Mouse (Mus musculus) embryonic facial prominence, embryonic 10.5 days (tissue): ENCODE measurements around the gene Spc24. TPM values are rescaled to one million over a fixed set of nuclear protein-coding genes. Genes with fewer than 3 reads are reported as not detected.

Experiments
- DNase-seq: peaks from one replicate; pipeline ENCODE4 v3.0.0-alpha.2; 2017; ENCODE audit warnings: low spot score
- H3K27ac ChIP-seq: fragments of 300-500 bp; sonication (generic); replicated peaks from 2 replicates; pipeline ENCODE4 v1.5.1; 2016; ENCODE audit warnings: mild to moderate bottlenecking
- H3K27me3 ChIP-seq: fragments of 300-500 bp; sonication (generic); replicated peaks from 2 replicates; pipeline ENCODE4 v1.6.1; 2016; ENCODE audit warnings: low read depth, mild to moderate bottlenecking; ENCODE audit not compliant: poor library complexity, severe bottlenecking
- H3K36me3 ChIP-seq: fragments of 300-500 bp; sonication (generic); replicated peaks from 2 replicates; pipeline ENCODE4 v1.6.1; 2016; ENCODE audit warnings: mild to moderate bottlenecking, moderate library complexity
- H3K4me1 ChIP-seq: fragments of 300-500 bp; sonication (generic); 2 replicates; pipeline ENCODE4 v1.6.1; 2016
- H3K4me3 ChIP-seq: fragments of 300-500 bp; sonication (generic); 2 replicates; pipeline ENCODE4 v1.5.1; 2016; ENCODE audit warnings: mild to moderate bottlenecking, moderate library complexity
- H3K9me3 ChIP-seq: fragments of 300-500 bp; sonication (generic); 2 replicates; pipeline ENCODE4 v1.6.1; 2016; ENCODE audit warnings: mild to moderate bottlenecking
- WGBS: fragments of 180-500 bp; shearing (Covaris S2); methylation state at CpG from one replicate; pipeline ENCODE4 v1.1.7; 2016; 5-methylcytosine and 5-hydroxymethylcytosine counted together
- polyA plus RNA-seq: library from polyadenylated mRNA; unstranded; fragments of >200 nt; fragmentation: Nextera tagmentation; extraction: Ambion mirVana; gene quantifications from 2 replicates; pipeline ENCODE4 v1.2.1, GENCODE M21; 2016

The Spc24 gene
- polyA plus RNA-seq, 1 experiment from 2014 or later: 187 TPM

DNA sequence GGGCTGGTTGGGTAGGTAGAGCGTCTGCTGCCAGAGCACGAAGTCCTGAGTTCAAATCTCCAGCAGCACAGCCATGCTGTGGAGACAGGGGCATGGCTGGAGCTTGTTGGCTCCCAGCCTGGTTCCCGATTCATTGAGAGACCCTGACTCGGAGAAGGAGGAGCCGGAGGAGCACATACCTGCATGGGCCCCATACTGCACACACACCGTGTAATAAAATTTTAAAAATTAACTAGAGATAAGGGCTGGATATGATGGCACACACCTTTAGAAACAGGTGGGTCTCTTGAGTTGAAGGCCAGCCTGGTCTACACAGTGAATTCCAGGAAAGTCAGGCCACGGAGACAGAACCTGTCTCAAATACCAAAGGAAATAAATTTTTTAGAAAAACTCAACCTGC lies 26.1 kb downstream of the Spc24 start:
- no peak for DNase-seq
- no peaks in the 10 kb centered on the region for H3K27me3 ChIP-seq
- WGBS: 97% methylated on average over 7 of the region's 7 CpGs
- no peak overlapping the region for H3K27ac ChIP-seq
- peaks cover 100% of the 10 kb centered on the region for H3K36me3 ChIP-seq
- H3K4me3 ChIP-seq: no peak overlapping the region
- no peaks in the 10 kb centered on the region for H3K9me3 ChIP-seq
- H3K4me1 ChIP-seq: no peaks in the 10 kb centered on the region

- H3K27me3 ChIP-seq: no peaks in the 10 kb centered on the region
- no peaks in the 10 kb centered on the region for H3K4me1 ChIP-seq
- no peaks in the 10 kb centered on the region for H3K9me3 ChIP-seq
- 94% methylated on average over 17 of the region's 17 CpGs for WGBS
- peaks cover 100% of the 10 kb centered on the region for H3K36me3 ChIP-seq
- no peak overlapping the region for H3K27ac ChIP-seq
- DNase-seq: no peak
- H3K4me3 ChIP-seq: no peak overlapping the region
Measured at GRCm38 (mm10) chr9:21733446-21733845, 26.7 kb downstream of the Spc24 start.

GRCm38 (mm10) chr9:21732288-21732687 lies 27.8 kb downstream of the Spc24 start:
- Histone ChIP-seq H3K4me3 (no peak overlapping the region), H3K27ac (no peak overlapping the region), H3K36me3 (peaks cover 100% of the 10 kb centered on the region), H3K4me1 (no peaks in the 10 kb centered on the region), H3K27me3 (no peaks in the 10 kb centered on the region), H3K9me3 (no peaks in the 10 kb centered on the region; the same call in 1 of the 2 replicates)
- WGBS: 95% methylated on average over 9 of the region's 9 CpGs
- DNase-seq: no peak

DNA sequence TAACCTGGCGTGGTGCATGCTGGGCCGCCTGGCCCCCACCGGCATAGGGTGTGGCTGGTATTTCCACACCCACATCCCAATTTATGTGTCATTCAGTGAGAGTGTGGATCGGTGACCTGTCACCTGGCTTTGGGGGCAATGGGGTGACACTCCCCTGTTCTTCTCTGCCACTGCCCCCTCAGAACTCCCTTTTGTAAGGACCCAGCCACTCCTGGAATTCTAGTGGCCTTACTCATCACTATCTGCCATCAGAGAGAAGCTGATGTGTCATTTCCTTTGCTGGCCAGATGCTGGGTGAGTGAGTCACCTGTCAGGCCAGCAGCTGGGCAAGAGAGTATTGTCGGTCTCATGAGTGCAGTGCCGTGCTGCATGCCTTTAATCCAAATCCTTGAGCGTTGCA lies 30.8 kb downstream of the Spc24 start:
- no peaks in the 10 kb centered on the region; the same call in 1 of the 2 replicates for H3K9me3 ChIP-seq
- H3K4me1 ChIP-seq: peaks cover 25% of the 10 kb centered on the region
- WGBS: 93% methylated on average over 7 of the region's 7 CpGs
- DNase-seq: no peak
- no peak overlapping the region for H3K27ac ChIP-seq
- peaks cover 97% of the 10 kb centered on the region for H3K36me3 ChIP-seq
- no peaks in the 10 kb centered on the region for H3K27me3 ChIP-seq
- H3K4me3 ChIP-seq: no peak overlapping the region

DNA sequence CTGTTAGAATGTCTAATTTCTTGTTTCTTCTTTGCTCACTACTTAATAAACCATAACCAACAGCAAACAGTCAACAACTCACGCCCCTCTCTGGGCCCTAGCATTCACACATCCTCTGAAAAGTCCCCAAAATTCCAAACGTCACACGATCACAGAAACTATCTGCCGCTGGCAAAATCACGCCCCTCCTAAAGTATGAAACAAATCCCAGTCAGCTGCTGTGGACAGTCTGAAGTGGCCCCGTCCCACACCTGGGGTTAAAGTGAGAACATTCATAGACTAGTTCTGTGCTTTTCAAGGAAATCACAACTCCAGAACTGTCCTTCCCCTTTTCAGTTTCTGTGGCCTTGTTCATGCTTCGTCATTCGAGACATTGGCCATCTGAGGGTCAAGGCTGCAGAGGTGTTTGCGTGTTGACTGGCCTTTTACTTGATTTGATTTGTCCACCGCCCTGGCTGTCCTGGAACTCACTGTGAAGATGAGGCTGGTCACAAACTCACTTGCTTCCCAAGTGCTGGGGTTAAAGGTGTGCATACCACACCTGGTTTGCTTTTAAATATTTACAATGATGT lies 31.8 kb downstream of the Spc24 start:
- 91% methylated on average over 10 of the region's 10 CpGs for WGBS
- Histone ChIP-seq H3K4me1 (peaks cover 26% of the 10 kb centered on the region), H3K36me3 (peaks cover 88% of the 10 kb centered on the region), H3K27me3 (no peaks in the 10 kb centered on the region), H3K9me3 (no peaks in the 10 kb centered on the region; the same call in 1 of the 2 replicates), H3K27ac (no peak overlapping the region), H3K4me3 (no peak overlapping the region)
- DNase-seq: no peak

- no peaks in the 10 kb centered on the region; the same call in 1 of the 2 replicates for H3K9me3 ChIP-seq
- H3K27me3 ChIP-seq: no peaks in the 10 kb centered on the region
- H3K4me1 ChIP-seq: peaks cover 32% of the 10 kb centered on the region
- peaks cover 68% of the 10 kb centered on the region for H3K36me3 ChIP-seq
- H3K27ac ChIP-seq: 0 out of 2 replicates have a peak overlapping the region, but pooled peaks have one; percentile 1
- H3K4me3 ChIP-seq: peak overlapping the region; percentile 71; the same call in 1 of the 2 replicates
- WGBS: 81% methylated on average over 14 of the region's 14 CpGs
- no peak for DNase-seq
Measured at GRCm38 (mm10) chr9:21726218-21726975, 33.7 kb downstream of the Spc24 start.

- DNase-seq: no peak
- Histone ChIP-seq H3K36me3 (peaks cover 59% of the 10 kb centered on the region), H3K4me3 (peak overlapping the region; percentile 71), H3K27ac (peak overlapping the region; percentile 91), H3K4me1 (peaks cover 37% of the 10 kb centered on the region), H3K27me3 (no peaks in the 10 kb centered on the region), H3K9me3 (no peaks in the 10 kb centered on the region; the same call in 1 of the 2 replicates)
- 87% methylated on average over 23 of the region's 23 CpGs for WGBS
Measured at GRCm38 (mm10) chr9:21725224-21726121, 34.6 kb downstream of the Spc24 start.

DNA sequence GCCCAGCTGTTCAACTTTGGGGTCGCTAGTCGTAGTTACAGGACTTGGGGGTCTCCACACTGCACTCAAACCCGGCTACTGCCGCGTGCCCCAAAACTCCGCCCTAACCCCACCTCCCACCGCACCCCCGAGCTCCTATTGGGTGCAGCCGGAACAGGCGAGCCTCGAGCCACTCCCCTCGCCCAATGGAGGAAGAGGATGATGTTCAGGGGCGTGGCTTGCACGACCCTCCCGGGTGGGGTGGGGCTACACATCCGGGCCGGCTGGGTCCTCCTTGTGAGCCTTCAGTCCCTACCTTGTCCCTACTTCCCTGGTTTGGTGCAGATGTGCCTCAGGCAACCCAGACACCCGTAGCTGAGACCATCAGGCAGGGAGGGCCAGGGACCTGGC lies 36.0 kb downstream of the Spc24 start:
- peaks cover 46% of the 10 kb centered on the region for H3K36me3 ChIP-seq

DNA sequence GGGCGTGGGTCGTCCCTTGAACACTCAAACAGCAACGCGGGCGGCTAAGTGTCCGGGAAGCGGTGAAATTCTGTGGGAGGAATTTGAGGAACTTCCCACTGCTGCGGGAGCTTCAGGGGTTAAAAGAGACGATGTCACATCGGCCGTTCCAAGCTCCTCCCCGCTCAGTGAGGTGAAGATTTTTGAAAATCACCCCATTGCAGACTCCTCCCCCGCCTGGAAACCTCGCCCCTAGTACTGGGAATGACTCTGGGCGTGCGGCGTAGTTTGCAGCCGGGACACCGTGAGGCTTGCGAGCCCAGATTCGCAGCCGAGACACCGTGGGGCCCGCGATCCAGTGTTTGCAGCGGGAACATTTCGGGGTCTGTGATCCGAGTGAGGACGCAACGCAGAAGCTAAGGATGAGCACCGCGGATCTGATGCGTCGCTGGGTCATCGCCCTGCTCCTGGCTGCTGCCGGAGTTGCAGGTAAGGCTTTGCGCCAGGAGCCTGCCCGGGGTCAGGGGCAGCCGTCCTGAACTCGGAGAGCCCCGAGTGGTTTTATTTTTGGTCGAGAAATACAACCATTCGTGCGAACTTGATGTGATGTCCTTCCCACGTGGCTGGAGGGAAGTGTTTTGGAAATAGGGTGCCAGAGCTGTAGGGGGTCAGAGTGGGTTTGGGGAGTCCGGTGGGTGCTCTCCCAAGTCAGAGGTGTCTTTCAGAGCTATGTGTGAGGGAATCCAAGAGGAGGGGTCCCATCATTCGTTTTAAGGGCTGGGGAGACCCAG lies 36.5 kb downstream of the Spc24 start, which contains the start of gene Ldlr:
Gene Ldlr (plus strand): TSS at position 107 of the 770 bp plus-strand sequence.
- H3K9me3 ChIP-seq: no peaks in the 10 kb centered on the region; the same call in 1 of the 2 replicates
- H3K4me1 ChIP-seq: peaks cover 43% of the 10 kb centered on the region
- peaks cover 40% of the 10 kb centered on the region for H3K36me3 ChIP-seq
- WGBS: under 1% methylated on average over 47 of the region's 47 CpGs
- H3K27ac ChIP-seq: peak within 1 kb of the TSS; percentile 91
- H3K4me3 ChIP-seq: peak within 1 kb of the TSS; percentile 71
- no peaks in the 10 kb centered on the region for H3K27me3 ChIP-seq
- peak; percentile 91 for DNase-seq

More for the DNA sequence above, 36.0 kb downstream of the Spc24 start:
- H3K9me3 ChIP-seq: no peaks in the 10 kb centered on the region; the same call in 1 of the 2 replicates
- H3K4me3 ChIP-seq: peak overlapping the region; percentile 71
- WGBS: under 1% methylated on average over 18 of the region's 18 CpGs
- peak; percentile 96 for DNase-seq
- peak overlapping the region; percentile 91 for H3K27ac ChIP-seq
- peaks cover 39% of the 10 kb centered on the region for H3K4me1 ChIP-seq
- H3K27me3 ChIP-seq: no peaks in the 10 kb centered on the region

GRCm38 (mm10) chr9:21721036-21721435 lies 39.1 kb downstream of the Spc24 start:
- peak overlapping the region; percentile 91 for H3K27ac ChIP-seq

DNA sequence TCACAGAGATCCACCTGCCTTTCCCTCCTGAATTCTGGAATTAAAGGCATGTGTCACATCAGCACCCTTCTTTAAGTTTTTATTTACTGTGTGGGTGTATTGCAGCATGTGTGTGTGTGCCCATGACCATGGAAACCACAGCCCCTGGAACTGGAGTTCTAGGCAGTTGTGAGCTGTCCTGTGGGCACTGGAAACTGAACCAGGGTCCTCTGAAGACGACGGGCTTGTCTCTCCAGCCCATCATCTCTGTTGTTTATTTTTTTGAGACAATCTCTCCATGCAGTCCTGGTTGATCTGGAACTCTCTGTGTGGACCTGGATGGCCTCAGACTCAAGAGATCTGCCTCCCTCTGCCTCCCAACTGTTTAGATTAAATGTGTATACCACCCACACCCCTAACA lies 43.1 kb downstream of the Spc24 start:
- Histone ChIP-seq H3K27me3 (no peaks in the 10 kb centered on the region), H3K4me3 (no peak overlapping the region), H3K9me3 (no peaks in the 10 kb centered on the region), H3K27ac (no peak overlapping the region), H3K4me1 (0 out of 2 replicates have a peak, but pooled peaks cover 11% of the 10 kb centered on the region), H3K36me3 (peaks cover 18% of the 10 kb centered on the region)
- WGBS: 86% methylated on average over 2 of the region's 2 CpGs
- no peak for DNase-seq

More at GRCm38 (mm10) chr9:21721036-21721435, 39.1 kb downstream of the Spc24 start:
- WGBS: 78% methylated on average over 2 of the region's 2 CpGs
- no peaks in the 10 kb centered on the region for H3K27me3 ChIP-seq
- peaks cover 36% of the 10 kb centered on the region for H3K4me1 ChIP-seq
- H3K4me3 ChIP-seq: no peak overlapping the region
- H3K9me3 ChIP-seq: no peaks in the 10 kb centered on the region
- no peak for DNase-seq
- peaks cover 15% of the 10 kb centered on the region for H3K36me3 ChIP-seq
